Mouse (Mus musculus): ENCODE results near the gene Hyal3. TPM values are rescaled to one million over a fixed set of nuclear protein-coding genes. Genes with fewer than 3 reads are reported as not detected.

The Hyal3 gene
- polyA plus RNA-seq, 1 experiment from 2014 or later, result 1.8 TPM

- ATAC-seq (ENCODE audit: low FRiP score, low read depth), result no peak
- no peak overlapping the region for H3K4me2 ChIP-seq
- H3K9ac ChIP-seq, result no peak overlapping the region
- H3K9me3 ChIP-seq, result no peaks in the 10 kb centered on the region
- no peak overlapping the region for H3K4me3 ChIP-seq
- no peaks in the 10 kb centered on the region for H3K27me3 ChIP-seq
- H3K36me3 ChIP-seq, result peaks cover 54% of the 10 kb centered on the region
- whole genome bisulfite sequencing, result 84% methylated on average over 6 of the region's 6 CpGs
- H3K4me1 ChIP-seq (replicated peaks), result peaks cover 24% of the 10 kb centered on the region
- H3K27ac ChIP-seq (replicated peaks), result peak overlapping the region; percentile 59
These were observed 37.5 kb downstream of the Hyal3 start for GRCm38 (mm10) chr9:107618098-107618497.

GRCm38 (mm10) chr9:107618778-107619545 lies 38.3 kb downstream of the Hyal3 start:
- Histone ChIP-seq H3K27ac (replicated peaks) (peak overlapping the region; percentile 59), H3K9me3 (no peaks in the 10 kb centered on the region), H3K36me3 (peaks cover 52% of the 10 kb centered on the region), H3K9ac (no peak overlapping the region), H3K4me3 (no peak overlapping the region), H3K4me1 (replicated peaks) (peaks cover 22% of the 10 kb centered on the region), H3K27me3 (no peaks in the 10 kb centered on the region), H3K4me2 (no peak overlapping the region)
- 44% methylated on average over 13 of the region's 13 CpGs for WGBS
- ATAC-seq (ENCODE audit: low FRiP score, low read depth), result 0 out of 2 replicates have a peak, but pooled peaks have one; percentile 8

- peaks cover 48% of the 10 kb centered on the region for H3K36me3 ChIP-seq
These were observed 38.9 kb downstream of the Hyal3 start for GRCm38 (mm10) chr9:107619546-107619879.

GRCm38 (mm10) chr9:107620954-107621353 lies 40.3 kb downstream of the Hyal3 start:
- ATAC-seq (ENCODE audit: low FRiP score, low read depth), result no peak
- Histone ChIP-seq H3K27ac (replicated peaks) (no peak overlapping the region), H3K4me2 (no peak overlapping the region), H3K9ac (no peak overlapping the region), H3K36me3 (peaks cover 37% of the 10 kb centered on the region), H3K9me3 (no peaks in the 10 kb centered on the region), H3K4me1 (replicated peaks) (peaks cover 39% of the 10 kb centered on the region), H3K27me3 (no peaks in the 10 kb centered on the region), H3K4me3 (no peak overlapping the region)

More at GRCm38 (mm10) chr9:107619546-107619879, 38.9 kb downstream of the Hyal3 start:
- peaks cover 24% of the 10 kb centered on the region for H3K4me1 ChIP-seq (replicated peaks)
- 71% methylated on average over 13 of the region's 13 CpGs for WGBS
- H3K4me2 ChIP-seq, result no peak overlapping the region
- no peaks in the 10 kb centered on the region for H3K27me3 ChIP-seq
- no peak for ATAC-seq (ENCODE audit: low FRiP score, low read depth)
- no peaks in the 10 kb centered on the region for H3K9me3 ChIP-seq
- H3K27ac ChIP-seq (replicated peaks), result peak overlapping the region; percentile 59
- no peak overlapping the region for H3K9ac ChIP-seq
- no peak overlapping the region for H3K4me3 ChIP-seq

- no peak for ATAC-seq (ENCODE audit: low FRiP score, low read depth)
- H3K9ac ChIP-seq, result no peak overlapping the region
- no peak overlapping the region for H3K4me3 ChIP-seq
- H3K4me1 ChIP-seq (replicated peaks), result peaks cover 61% of the 10 kb centered on the region
- no peak overlapping the region for H3K4me2 ChIP-seq
- H3K27ac ChIP-seq (replicated peaks), result peak overlapping the region; percentile 89
- H3K36me3 ChIP-seq, result peaks cover 7% of the 10 kb centered on the region
- no peaks in the 10 kb centered on the region for H3K9me3 ChIP-seq
- no peaks in the 10 kb centered on the region for H3K27me3 ChIP-seq
- WGBS, result 52% methylated on average over 5 of the region's 5 CpGs
These were observed 43.9 kb downstream of the Hyal3 start for GRCm38 (mm10) chr9:107624539-107624938.

- no peak overlapping the region for H3K4me2 ChIP-seq
- H3K9me3 ChIP-seq, result no peaks in the 10 kb centered on the region
- H3K27me3 ChIP-seq, result no peaks in the 10 kb centered on the region
- H3K36me3 ChIP-seq, result peaks cover 3% of the 10 kb centered on the region
- peaks cover 61% of the 10 kb centered on the region for H3K4me1 ChIP-seq (replicated peaks)
- H3K9ac ChIP-seq, result no peak overlapping the region
- peak overlapping the region; percentile 89 for H3K27ac ChIP-seq (replicated peaks)
- ATAC-seq (ENCODE audit: low FRiP score, low read depth), result no peak
- H3K4me3 ChIP-seq, result no peak overlapping the region
- WGBS, result 71% methylated on average over 3 of the region's 3 CpGs
These were observed 44.3 kb downstream of the Hyal3 start for GRCm38 (mm10) chr9:107624951-107625350.

GRCm38 (mm10) chr9:107625351-107626128 lies 44.9 kb downstream of the Hyal3 start:
- no peaks in the 10 kb centered on the region for H3K9me3 ChIP-seq
- no peaks in the 10 kb centered on the region for H3K36me3 ChIP-seq
- peak overlapping the region; percentile 89 for H3K27ac ChIP-seq (replicated peaks)
- H3K4me1 ChIP-seq (replicated peaks), result peaks cover 62% of the 10 kb centered on the region
- no peak overlapping the region for H3K4me3 ChIP-seq
- H3K27me3 ChIP-seq, result no peaks in the 10 kb centered on the region
- 82% methylated on average over 12 of the region's 12 CpGs for WGBS
- H3K9ac ChIP-seq, result no peak overlapping the region
- no peak for ATAC-seq (ENCODE audit: low FRiP score, low read depth)
- H3K4me2 ChIP-seq, result 0 out of 2 replicates have a peak overlapping the region, but pooled peaks have one; percentile 38

- Histone ChIP-seq H3K9ac (peak overlapping the region; percentile 32; the same call in 1 of the 2 replicates), H3K9me3 (no peaks in the 10 kb centered on the region), H3K27me3 (no peaks in the 10 kb centered on the region), H3K27ac (replicated peaks) (peak overlapping the region; percentile 89), H3K4me2 (peak overlapping the region; percentile 38), H3K4me3 (peak overlapping the region; percentile 5; the same call in 1 of the 2 replicates), H3K4me1 (replicated peaks) (peaks cover 70% of the 10 kb centered on the region), H3K36me3 (no peaks in the 10 kb centered on the region)
- peak; percentile 12 for ATAC-seq (ENCODE audit: low FRiP score, low read depth)
- WGBS, result 26% methylated on average over 15 of the region's 15 CpGs
These were observed 45.7 kb downstream of the Hyal3 start for GRCm38 (mm10) chr9:107626158-107626843.

GRCm38 (mm10) chr9:107626844-107627277 lies 46.2 kb downstream of the Hyal3 start:
- Histone ChIP-seq H3K4me2 (peak overlapping the region; percentile 38), H3K4me3 (0 out of 2 replicates have a peak overlapping the region, but pooled peaks have one; percentile 5), H3K27ac (replicated peaks) (peak overlapping the region; percentile 89), H3K4me1 (replicated peaks) (peaks cover 76% of the 10 kb centered on the region), H3K9ac (peak overlapping the region; percentile 32), H3K9me3 (no peaks in the 10 kb centered on the region), H3K36me3 (no peaks in the 10 kb centered on the region), H3K27me3 (no peaks in the 10 kb centered on the region)
- WGBS, result 0% methylated on average over 2 of the region's 2 CpGs
- ATAC-seq (ENCODE audit: low FRiP score, low read depth), result peak; percentile 55

- H3K4me3 ChIP-seq, result no peak overlapping the region
- ATAC-seq (ENCODE audit: low FRiP score, low read depth), result no peak
- 15% methylated on average over 20 of the region's 20 CpGs for WGBS
These were observed 47.0 kb downstream of the Hyal3 start for GRCm38 (mm10) chr9:107627387-107628255.

More at GRCm38 (mm10) chr9:107627387-107628255, 47.0 kb downstream of the Hyal3 start:
- Histone ChIP-seq H3K4me1 (replicated peaks) (peaks cover 83% of the 10 kb centered on the region), H3K27ac (replicated peaks) (peak overlapping the region; percentile 89), H3K9ac (peak overlapping the region; percentile 32; the same call in 1 of the 2 replicates), H3K27me3 (no peaks in the 10 kb centered on the region), H3K9me3 (no peaks in the 10 kb centered on the region), H3K36me3 (no peaks in the 10 kb centered on the region), H3K4me2 (peak overlapping the region; percentile 38)

Data from hindbrain, embryonic 15.5 days (tissue).